Mouse (Mus musculus) cerebellum, postnatal 25 days (tissue): ENCODE results near the gene Fads3.

Experiments used
- DNase-seq, 2 experiments: peaks; one replicate each; pipeline ENCODE4 v3.0.0; 2021; ENCODE audit warnings: mixed read lengths in 2 of 2

The Fads3 gene

DNA sequence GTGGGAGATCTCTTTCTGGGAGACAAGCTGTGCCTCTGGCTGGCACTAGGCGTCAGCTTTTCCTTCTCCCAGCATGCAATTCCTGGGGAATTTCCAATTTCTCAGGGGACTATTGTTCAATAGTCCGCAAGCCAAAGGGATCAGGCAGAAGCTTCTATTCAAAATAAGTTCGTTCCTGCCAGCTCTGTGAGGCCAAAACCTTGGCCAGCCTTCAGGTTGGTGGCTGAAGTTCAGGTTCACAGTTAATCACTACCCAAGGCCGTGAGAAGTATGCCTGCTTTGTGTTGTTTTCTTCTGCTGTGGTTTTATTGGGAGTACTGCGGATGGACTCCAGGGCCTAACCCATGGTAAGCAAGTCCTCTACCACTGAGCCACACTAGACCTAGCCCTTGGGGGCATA lies 29.8 kb downstream of the Fads3 start:
- DNase-seq: peak in 1 of 2 experiments; percentile 27

DNA sequence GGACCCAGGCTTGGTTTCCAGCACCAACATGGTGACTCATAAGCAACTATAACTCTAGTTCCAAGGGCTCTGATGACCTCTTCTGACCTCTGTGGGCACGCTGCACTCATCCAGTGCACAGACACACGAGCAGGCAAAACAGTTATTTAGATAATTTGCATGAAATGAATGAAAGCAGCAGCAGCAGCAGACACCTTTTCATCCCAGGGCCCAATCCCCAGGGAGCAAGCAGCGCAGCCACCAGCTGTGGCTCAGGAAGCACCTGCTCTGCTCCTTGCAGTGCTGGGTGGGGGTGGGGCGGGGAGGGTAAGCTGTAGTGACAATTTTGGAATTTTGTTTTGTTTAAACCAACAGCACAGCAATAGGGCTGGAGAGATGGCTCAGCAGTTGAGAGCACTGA lies 30.5 kb downstream of the Fads3 start:
- DNase-seq: no peak

DNA sequence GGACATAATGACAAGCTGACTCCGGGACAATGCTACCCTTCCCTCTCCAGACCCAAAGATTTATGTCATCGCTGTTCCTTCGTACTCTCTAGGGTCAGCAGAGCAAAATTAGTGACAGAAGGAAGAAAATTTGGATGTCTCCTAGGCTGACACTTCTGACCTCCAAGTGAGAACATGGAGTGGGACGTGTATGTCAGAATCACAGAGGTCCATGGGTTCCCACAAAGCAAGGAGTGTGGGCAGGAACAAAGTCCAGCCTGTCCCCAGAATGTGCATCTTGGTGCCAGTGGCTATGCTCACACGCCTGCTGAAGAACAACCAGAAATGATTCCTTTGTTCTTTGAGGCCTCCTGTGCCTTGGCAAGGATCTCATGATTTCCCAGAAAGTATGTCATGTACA lies 31.8 kb downstream of the Fads3 start:
- no peak for DNase-seq

DNA sequence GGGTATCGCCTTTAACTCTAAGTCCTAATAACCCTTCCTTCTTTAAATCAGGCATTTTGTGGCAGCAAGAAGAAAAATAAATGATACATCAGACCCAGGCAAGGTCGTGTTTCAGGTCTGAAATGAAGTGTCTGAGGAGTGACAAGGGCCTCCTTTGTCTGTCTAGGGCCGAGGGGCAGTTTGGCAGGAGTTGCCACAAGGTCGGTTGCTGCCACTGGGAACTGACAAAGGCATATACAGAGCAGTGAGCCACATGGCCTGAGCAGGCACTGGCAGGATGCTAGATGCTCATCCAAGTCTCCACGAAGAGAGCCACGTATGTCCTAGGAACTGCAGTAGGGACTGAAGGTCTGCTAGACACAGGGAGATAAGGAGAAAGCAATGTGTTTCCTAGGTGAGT lies 37.0 kb downstream of the Fads3 start:
- DNase-seq: no peak

GRCm38 (mm10) chr19:10080384-10080783 lies 39.0 kb downstream of the Fads3 start:
- no peak for DNase-seq

- DNase-seq: no peak
These were observed 40.7 kb downstream of the Fads3 start for GRCm38 (mm10) chr19:10082105-10082504.

GRCm38 (mm10) chr19:10085454-10085853 lies 44.1 kb downstream of the Fads3 start:
- DNase-seq: no peak

GRCm38 (mm10) chr19:10086976-10087375 lies 45.6 kb downstream of the Fads3 start:
- no peak for DNase-seq

- DNase-seq: no peak
These were observed 52.5 kb downstream of the Fads3 start for GRCm38 (mm10) chr19:10093829-10094228.

DNA sequence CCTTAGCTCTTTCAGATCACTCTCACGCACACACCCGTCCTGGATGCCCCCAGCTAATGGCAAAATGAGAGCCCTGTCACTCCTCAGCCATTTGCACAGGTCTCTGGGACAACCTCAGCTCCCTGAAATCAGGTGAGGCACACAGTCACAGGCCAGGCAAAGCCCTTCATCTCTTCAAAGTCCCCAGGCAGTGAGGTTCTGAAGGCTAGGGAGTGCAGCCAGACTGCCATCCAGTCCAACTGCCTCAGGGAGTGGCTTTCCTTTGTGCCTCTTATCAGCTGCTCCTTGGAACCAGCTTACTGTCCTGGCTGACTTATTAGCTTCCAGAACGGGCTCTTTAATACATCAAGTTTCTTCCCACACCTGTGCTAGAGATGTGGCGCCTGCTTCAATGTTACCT lies 53.3 kb downstream of the Fads3 start:
- DNase-seq: no peak

GRCm38 (mm10) chr19:10096371-10096876 lies 55.1 kb downstream of the Fads3 start:
- DNase-seq: no peak

DNA sequence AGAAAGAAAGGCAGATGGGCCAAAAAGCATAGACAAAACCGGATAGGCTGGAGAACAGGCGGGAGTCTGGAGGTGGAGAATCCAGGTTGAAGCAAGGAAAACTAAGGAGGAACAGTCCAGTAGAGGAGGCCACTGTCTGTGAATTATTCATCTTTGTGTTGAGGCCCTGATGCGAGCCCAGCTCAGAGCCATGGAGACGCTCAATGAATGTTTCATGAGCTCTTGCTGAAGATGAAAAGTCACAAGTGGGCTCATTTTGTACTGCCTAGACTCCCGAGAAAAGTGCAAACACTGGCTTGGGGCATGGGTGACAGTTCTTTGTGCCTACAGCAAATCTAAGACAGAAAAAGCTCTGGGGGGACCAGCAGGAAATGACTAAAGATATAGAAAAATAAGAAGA lies 56.5 kb downstream of the Fads3 start:
- DNase-seq: no peak

- peak; percentile 55 to 70 for DNase-seq
These were observed 59.3 kb downstream of the Fads3 start for GRCm38 (mm10) chr19:10100631-10101071.

- DNase-seq: peak; percentile 79 to 84
These were observed 60.1 kb downstream of the Fads3 start, which contains the start of gene Fads2 for GRCm38 (mm10) chr19:10101341-10102053. TSS of gene Fads2 (minus strand) at chr19:10101746.

GRCm38 (mm10) chr19:10102054-10102700 lies 60.8 kb downstream of the Fads3 start:
- no peak for DNase-seq

GRCm38 (mm10) chr19:10104234-10104633 lies 62.9 kb downstream of the Fads3 start:
- DNase-seq: no peak

GRCm38 (mm10) chr19:10105034-10105493 lies 63.7 kb downstream of the Fads3 start:
- no peak for DNase-seq

- no peak for DNase-seq
These were observed 65.3 kb downstream of the Fads3 start for GRCm38 (mm10) chr19:10106634-10107033.

GRCm38 (mm10) chr19:10107051-10107611 lies 65.8 kb downstream of the Fads3 start:
- no peak for DNase-seq

DNA sequence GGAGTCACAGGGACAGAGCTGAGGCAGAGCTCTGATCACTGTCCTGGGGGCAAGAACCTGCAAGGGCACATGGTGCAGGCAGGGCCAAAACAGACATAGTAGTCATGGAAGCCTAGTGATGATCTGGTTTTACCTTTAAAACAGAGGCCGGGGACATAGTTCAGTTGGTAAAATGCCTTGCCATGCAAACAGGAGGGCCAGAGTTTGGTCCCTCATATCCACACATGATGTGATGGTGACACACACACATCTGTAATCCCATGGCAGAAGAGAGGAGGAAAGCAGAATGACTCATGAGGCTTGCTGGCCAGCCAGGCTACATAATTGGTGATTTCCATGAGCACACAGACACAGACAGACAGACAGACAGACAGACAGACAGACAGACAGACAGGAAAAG lies 66.8 kb downstream of the Fads3 start:
- no peak for DNase-seq

- DNase-seq: no peak
These were observed 67.3 kb downstream of the Fads3 start for GRCm38 (mm10) chr19:10108666-10109065.
